Mouse (Mus musculus) heart, postnatal 0 days (tissue): ENCODE results near the gene Tent4a. TPM values are rescaled to one million over a fixed set of nuclear protein-coding genes. Genes with fewer than 3 reads are reported as not detected.

Experiments
- ATAC-seq: fragments of 200-750 bp; cut with Nextera tagmentation; 2 replicates; pipeline ENCODE4 v1.8.0; 2017; ENCODE audit warnings: low read depth, moderate number of reproducible peaks, moderate library complexity; ENCODE audit not compliant: insufficient read depth
- DNase-seq: peaks from one replicate; pipeline ENCODE4 v3.0.0-alpha.2; 2016; ENCODE audit warnings: low spot score
- H3K27ac ChIP-seq: fragments of 300-500 bp; sonication (generic); 2 replicates; pipeline ENCODE4 v1.5.1; 2014; ENCODE audit warnings: low read depth, mild to moderate bottlenecking
- H3K27me3 ChIP-seq: fragments of 300-500 bp; sonication (generic); 2 replicates; pipeline ENCODE4 v1.6.1; 2014; ENCODE audit warnings: low read length, mixed read lengths; ENCODE audit not compliant: control insufficient read depth, insufficient read depth
- H3K36me3 ChIP-seq: fragments of 300-500 bp; sonication (generic); replicated peaks from 2 replicates; pipeline ENCODE4 v1.6.1; 2014; ENCODE audit warnings: low read length, mixed read lengths; ENCODE audit not compliant: control insufficient read depth, insufficient read depth
- H3K4me1 ChIP-seq: fragments of 300-500 bp; sonication (generic); 2 replicates; pipeline ENCODE4 v1.6.1; 2014; ENCODE audit warnings: antibody characterized with exemption; ENCODE audit not compliant: control insufficient read depth, insufficient read depth
- H3K4me2 ChIP-seq: fragments of 300-500 bp; sonication (generic); 2 replicates; pipeline ENCODE4 v1.6.1; 2014; ENCODE audit warnings: low read depth, mild to moderate bottlenecking, low read length, moderate library complexity
- H3K4me3 ChIP-seq: fragments of 300-500 bp; sonication (generic); 2 replicates; pipeline ENCODE4 v1.5.1; 2014; ENCODE audit warnings: low read depth, low read length
- H3K9ac ChIP-seq: fragments of 300-500 bp; sonication (generic); replicated peaks from 2 replicates; pipeline ENCODE4 v1.6.1; 2014; ENCODE audit warnings: low read depth, low read length, mixed read lengths
- H3K9me3 ChIP-seq: fragments of 300-500 bp; sonication (generic); replicated peaks from 2 replicates; pipeline ENCODE4 v1.6.1; 2016; ENCODE audit warnings: low read length; ENCODE audit not compliant: control insufficient read depth
- CTCF ChIP-seq: IDR thresholded peaks from 2 replicates; pipeline ENCODE4 v1.5.1; 2016; ENCODE audit warnings: antibody characterized with exemption, control low read depth, low read depth
- EP300 ChIP-seq: IDR thresholded peaks from 2 replicates; pipeline ENCODE4 v1.6.1; 2016; ENCODE audit warnings: antibody characterized with exemption, low read depth
- WGBS: fragments of 180-500 bp; shearing (Covaris S2); extraction: QIAGEN DNeasy Blood & Tissue Kit; methylation state at CpG from one replicate; pipeline ENCODE4 v1.1.7; 2014; 5-methylcytosine and 5-hydroxymethylcytosine counted together
- polyA plus RNA-seq: library from polyadenylated mRNA; unstranded; fragments of >200 nt; fragmentation: Nextera tagmentation; extraction: Ambion mirVana; gene quantifications from 2 replicates; pipeline ENCODE4 v1.2.1, GENCODE M21; 2015
- total RNA-seq: library from RNA; depleted of rRNA; stranded (reverse); fragments of >200 nt; gene quantifications from 2 replicates; pipeline ENCODE4 v1.2.3, GENCODE M21; 2014; ENCODE audit warnings: low replicate concordance

Gene Tent4a
- total and polyA plus RNA-seq, 2 experiments from 2014 or later: 1.9 to 6.5 TPM

- TF ChIP-seq CTCF (no peak), EP300 (no peak)
- no peak for ATAC-seq
- H3K27ac ChIP-seq: no peak overlapping the region
- H3K4me3 ChIP-seq: no peak overlapping the region
- peaks cover 89% of the 10 kb centered on the region for H3K36me3 ChIP-seq
- H3K4me2 ChIP-seq: no peak overlapping the region
- no peaks in the 10 kb centered on the region for H3K4me1 ChIP-seq
- no peaks in the 10 kb centered on the region for H3K9me3 ChIP-seq
- no peak overlapping the region for H3K9ac ChIP-seq
- DNase-seq: no peak
- no peaks in the 10 kb centered on the region for H3K27me3 ChIP-seq
- WGBS: 64% methylated on average over 5 of the region's 5 CpGs
These were observed 31.6 kb downstream of the Tent4a start for GRCm38 (mm10) chr13:69502863-69503262.

GRCm38 (mm10) chr13:69502157-69502750 lies 32.2 kb downstream of the Tent4a start:
- Histone ChIP-seq H3K9me3 (no peaks in the 10 kb centered on the region), H3K36me3 (peaks cover 89% of the 10 kb centered on the region), H3K27me3 (no peaks in the 10 kb centered on the region), H3K27ac (no peak overlapping the region), H3K4me3 (no peak overlapping the region), H3K4me2 (no peak overlapping the region), H3K4me1 (no peaks in the 10 kb centered on the region), H3K9ac (no peak overlapping the region)
- TF ChIP-seq EP300 (no peak), CTCF (no peak)
- no peak for DNase-seq
- WGBS: 89% methylated on average over 14 of the region's 14 CpGs
- no peak for ATAC-seq

GRCm38 (mm10) chr13:69498276-69498675 lies 36.1 kb downstream of the Tent4a start:
- Histone ChIP-seq H3K36me3 (peaks cover 65% of the 10 kb centered on the region), H3K9ac (no peak overlapping the region), H3K9me3 (no peaks in the 10 kb centered on the region), H3K27ac (peak overlapping the region; percentile 70), H3K27me3 (no peaks in the 10 kb centered on the region), H3K4me1 (no peaks in the 10 kb centered on the region), H3K4me2 (no peak overlapping the region), H3K4me3 (no peak overlapping the region)
- 40% methylated on average over 5 of the region's 5 CpGs for WGBS
- no peak for TF ChIP-seq EP300
- TF ChIP-seq CTCF: 0 out of 2 replicates have a peak, but pooled peaks have one; percentile 12
- ATAC-seq (peak; percentile 84), DNase-seq (peak; percentile 53)

- Histone ChIP-seq H3K4me2 (no peak overlapping the region), H3K36me3 (peaks cover 14% of the 10 kb centered on the region), H3K4me3 (no peak overlapping the region), H3K27ac (no peak overlapping the region), H3K9ac (no peak overlapping the region), H3K4me1 (peaks cover 2% of the 10 kb centered on the region; the same call in 1 of the 2 replicates), H3K9me3 (no peaks in the 10 kb centered on the region), H3K27me3 (peaks cover 9% of the 10 kb centered on the region; the same call in 1 of the 2 replicates)
- TF ChIP-seq EP300 (no peak), CTCF (peak; percentile 92)
- DNase-seq (peak; percentile 65), ATAC-seq (peak; percentile 62)
- 22% methylated on average over 7 of the region's 7 CpGs for WGBS
These were observed 41.4 kb downstream of the Tent4a start for GRCm38 (mm10) chr13:69492876-69493463.

- DNase-seq (no peak), ATAC-seq (no peak)
- Histone ChIP-seq H3K36me3 (no peaks in the 10 kb centered on the region), H3K9ac (no peak overlapping the region), H3K4me2 (no peak overlapping the region), H3K27me3 (peaks cover 21% of the 10 kb centered on the region; the same call in 1 of the 2 replicates), H3K9me3 (no peaks in the 10 kb centered on the region), H3K27ac (no peak overlapping the region), H3K4me3 (no peak overlapping the region), H3K4me1 (peaks cover 7% of the 10 kb centered on the region; the same call in 1 of the 2 replicates)
- TF ChIP-seq CTCF: no peak
- no peak for TF ChIP-seq EP300
- 69% methylated on average over 9 of the region's 9 CpGs for WGBS
These were observed 44.6 kb downstream of the Tent4a start for GRCm38 (mm10) chr13:69489777-69490176.
